Comparison of ENCODE assay signal across 13 mouse cellular contexts in the genomic region with DNA sequence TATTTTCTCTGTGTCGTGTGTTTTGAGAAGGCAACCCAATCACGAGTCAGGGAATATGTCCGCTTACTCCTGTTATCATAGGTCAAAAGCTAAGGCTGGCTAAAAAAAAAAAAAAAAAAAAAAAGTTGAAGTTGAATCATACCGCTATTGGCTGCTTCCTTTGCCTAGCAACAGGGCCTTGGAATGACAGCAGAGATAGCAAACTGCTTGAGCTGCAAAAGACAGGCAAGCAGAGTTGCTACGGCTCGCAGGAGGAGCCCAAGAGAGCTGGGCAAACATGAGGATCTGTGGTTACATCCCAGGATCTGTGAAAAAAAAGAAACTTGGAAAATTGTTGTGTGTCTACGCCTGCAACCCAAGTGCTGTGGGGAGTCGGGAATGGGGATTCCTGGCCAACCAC.
"Had no signal": no experiment of that assay in that cellular context is flagged by ENCODE, and none has a peak within 500 bp of the region (broad histone marks: within the 10 kb centered on the region; RNA-seq: fewer than 3 reads in every experiment).

No protein-coding gene starts in this region.

- H3K27ac ChIP-seq: kidney, embryonic 15.5 days; limb, embryonic 13.5 days; liver, embryonic 14.5 days; midbrain, embryonic 10.5 days; stomach, embryonic 15.5 days had no signal

- H3K36me3 ChIP-seq: kidney, embryonic 15.5 days; limb, embryonic 13.5 days; midbrain, embryonic 10.5 days; stomach, embryonic 15.5 days had no signal

- H3K27me3 ChIP-seq: limb, embryonic 13.5 days; stomach, embryonic 15.5 days had no signal

- H3K4me1 ChIP-seq: kidney, embryonic 15.5 days; stomach, embryonic 15.5 days had no signal

- H3K4me3 ChIP-seq: kidney, embryonic 15.5 days; limb, embryonic 13.5 days; midbrain, embryonic 10.5 days; stomach, embryonic 15.5 days had no signal

- H3K4me2 ChIP-seq: kidney, embryonic 15.5 days; limb, embryonic 13.5 days; lung, embryonic 14.5 days; stomach, embryonic 15.5 days had no signal

- H3K9ac ChIP-seq: kidney, embryonic 15.5 days; limb, embryonic 13.5 days; liver, embryonic 14.5 days; lung, embryonic 14.5 days; stomach, embryonic 15.5 days had no signal

- DNase-seq: kidney, postnatal 14 days; left cerebral cortex, postnatal 4 days; lung, embryonic 14.5 days; lung, postnatal 14 days; right cerebral cortex, postnatal 14 days; thymus, adult 2 months; thymus, postnatal 25 days had no signal

- ATAC-seq: midbrain, embryonic 16.5 days had no signal

- H3K9me3 ChIP-seq: kidney, embryonic 15.5 days; limb, embryonic 13.5 days; midbrain, embryonic 10.5 days; stomach, embryonic 15.5 days had no signal
